ENCODE assay signal across 8 mouse cellular contexts in the genomic region with DNA sequence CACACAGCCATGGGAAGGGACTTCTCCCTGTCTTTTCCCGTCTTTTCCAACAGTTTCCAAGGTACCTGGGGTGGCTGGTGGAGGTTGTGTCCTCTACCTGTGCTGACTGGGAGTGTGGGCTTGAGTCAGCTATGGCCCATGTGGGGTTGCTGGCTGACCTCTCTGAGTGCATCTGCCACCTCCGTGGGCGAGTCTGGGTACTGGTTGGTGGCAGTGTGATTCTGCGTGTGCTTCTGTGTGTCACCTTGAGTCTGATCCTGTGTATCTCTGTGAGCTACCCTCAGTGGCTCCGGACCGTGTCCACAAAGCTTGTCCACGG. TPM values are rescaled to one million over a fixed set of nuclear protein-coding genes. Genes with fewer than 3 reads are reported as not detected.
DNase-seq lines count a peak whose midpoint lies in the region; ATAC-seq and TF ChIP-seq lines count a peak whose summit lies in the region.

No protein-coding gene starts in this region.

- H3K9ac ChIP-seq in liver, adult 2 months (ENCODE audit: low read depth, low read length) = peak overlapping the region; percentile 7; the same call in 1 of the 2 replicates
- peak overlapping the region; percentile 95 for H3K9ac ChIP-seq in forebrain, embryonic 13.5 days
- peak overlapping the region; percentile 44; the same call in 1 of the 2 replicates for H3K9ac ChIP-seq in limb, embryonic 12.5 days (replicated peaks)

- TF ChIP-seq POLR2A in liver, adult 2 months (IDR thresholded peaks at IDR 0.05; ENCODE audit: extremely low read depth, insufficient read depth, low read length) = no peak
- TF ChIP-seq POLR2A in olfactory bulb, adult 2 months (IDR thresholded peaks at IDR 0.05; ENCODE audit: insufficient read depth, low read depth, low read length) = no peak

- no peaks in the 10 kb centered on the region for H3K36me3 ChIP-seq in liver, adult 2 months (ENCODE audit: control insufficient read depth, insufficient read depth, low read length)
- H3K36me3 ChIP-seq in forebrain, embryonic 13.5 days (ENCODE audit: poor library complexity, severe bottlenecking) = 0 out of 2 replicates have a peak, but pooled peaks cover 3% of the 10 kb centered on the region
- no peaks in the 10 kb centered on the region for H3K36me3 ChIP-seq in limb, embryonic 12.5 days

- no peak for DNase-seq in liver, adult 2 months (ENCODE audit: extremely low read depth, low read depth, low spot score)
- DNase-seq in liver = no peak
- no peak for DNase-seq in spleen, postnatal 10 days (ENCODE audit: low spot score in 2 of 2)
- no peak for DNase-seq in testis, postnatal 14 days (ENCODE audit: low spot score)
- DNase-seq in layer of hippocampus, postnatal 25 days (ENCODE audit: extremely low spot score in 1 of 2, low spot score in 1 of 2) = no peak

- WGBS in liver, adult 2 months = 19% methylated on average over 7 of the region's 7 CpGs
- 82% methylated on average over 7 of the region's 7 CpGs for WGBS in forebrain, embryonic 13.5 days
- 79% methylated on average over 7 of the region's 7 CpGs for WGBS in limb, embryonic 12.5 days
- WGBS in olfactory bulb, adult 2 months = 43% methylated on average over 7 of the region's 7 CpGs

- TF ChIP-seq CTCF in liver, adult 2 months (IDR thresholded peaks at IDR 0.05; ENCODE audit: low read depth, low read length) = no peak
- no peak for TF ChIP-seq CTCF in olfactory bulb, adult 2 months (IDR thresholded peaks at IDR 0.05; ENCODE audit: insufficient read depth, low read depth, low read length)

- H3K4me3 ChIP-seq in liver, adult 2 months (ENCODE audit: insufficient read depth, low read depth, low read length) = peak overlapping the region; percentile 5
- H3K4me3 ChIP-seq in forebrain, embryonic 13.5 days = peak overlapping the region; percentile 79
- peak overlapping the region; percentile 83 for H3K4me3 ChIP-seq in limb, embryonic 12.5 days (replicated peaks)
- peak overlapping the region; percentile 89 for H3K4me3 ChIP-seq in olfactory bulb, adult 2 months (ENCODE audit: insufficient read depth, low read depth, low read length)

- no peak for ATAC-seq in forebrain, embryonic 13.5 days
- no peak for ATAC-seq in limb, embryonic 12.5 days (ENCODE audit: insufficient number of reproducible peaks, insufficient read depth, low FRiP score, low TSS enrichment, low read depth)

- peak overlapping the region; percentile 100 for H3K4me2 ChIP-seq in forebrain, embryonic 13.5 days
- H3K4me2 ChIP-seq in limb, embryonic 12.5 days = peak overlapping the region; percentile 99

- H3K27ac ChIP-seq in liver, adult 2 months (replicated peaks; ENCODE audit: insufficient read depth, low read depth, low read length) = no peak overlapping the region
- H3K27ac ChIP-seq in forebrain, embryonic 13.5 days = no peak overlapping the region
- no peak overlapping the region for H3K27ac ChIP-seq in limb, embryonic 12.5 days
- H3K27ac ChIP-seq in olfactory bulb, adult 2 months (ENCODE audit: insufficient read depth, low read depth, low read length) = no peak overlapping the region

- H3K4me1 ChIP-seq in liver, adult 2 months (ENCODE audit: control insufficient read depth, insufficient read depth, low read length) = peaks cover 28% of the 10 kb centered on the region
- H3K4me1 ChIP-seq in forebrain, embryonic 13.5 days = peaks cover 41% of the 10 kb centered on the region
- H3K4me1 ChIP-seq in limb, embryonic 12.5 days (replicated peaks) = peaks cover 24% of the 10 kb centered on the region
- peaks cover 22% of the 10 kb centered on the region for H3K4me1 ChIP-seq in olfactory bulb, adult 2 months (ENCODE audit: control insufficient read depth, insufficient read depth, low read length)

- no peaks in the 10 kb centered on the region for H3K9me3 ChIP-seq in forebrain, embryonic 13.5 days (replicated peaks)
- no peaks in the 10 kb centered on the region for H3K9me3 ChIP-seq in limb, embryonic 12.5 days

- H3K27me3 ChIP-seq in liver, adult 2 months (ENCODE audit: control insufficient read depth, insufficient read depth, low read length) = no peaks in the 10 kb centered on the region
- H3K27me3 ChIP-seq in forebrain, embryonic 13.5 days = no peaks in the 10 kb centered on the region
- no peaks in the 10 kb centered on the region for H3K27me3 ChIP-seq in limb, embryonic 12.5 days

- peaks cover 26% of the 10 kb centered on the region; the same call in 1 of the 2 replicates for H3K79me2 ChIP-seq in liver, adult 2 months (ENCODE audit: control insufficient read depth, insufficient read depth, low read length)

RNA-seq across cellular contexts. Expression of gene Bace1, which starts 1.6 kb away (rescaled TPM):
- total RNA-seq in liver, adult 2 months (2014; rRNA removed) = 7.6 and 9.9 TPM in 2 replicates
- polyA plus RNA-seq in liver, adult 2 months (2012; rRNA removed) = 23.0 and 24.1 TPM in 2 replicates
- polyA plus RNA-seq in forebrain, embryonic 13.5 days (2015; fragmentation: Nextera tagmentation; extraction: Ambion mirVana) = 33.5 and 35.6 TPM in 2 replicates
- polyA plus RNA-seq in limb, embryonic 12.5 days (2016; fragmentation: Nextera tagmentation; extraction: Ambion mirVana) = 27.3 and 28.3 TPM in 2 replicates
- polyA plus RNA-seq in olfactory bulb, adult 2 months (2012; ENCODE audit: insufficient read depth, insufficient read length, low replicate concordance, missing spikeins) = not detected in 2 replicates
- 100 to 1,000 TPM in 1 of 2 experiments, 10 to 100 TPM in 1; 95.4 to 107 TPM for total RNA-seq in layer of hippocampus, postnatal 25 days (2021)

RNA-seq across cellular contexts. Expression of gene Cep164, which starts 11.4 kb away (rescaled TPM):
- total RNA-seq in liver, adult 2 months (2014; rRNA removed) = 4.1 and 5.0 TPM in 2 replicates
- 7.1 and 8.3 TPM in 2 replicates for polyA plus RNA-seq in liver, adult 2 months (2012; rRNA removed)
- 16.1 and 19.1 TPM in 2 replicates for polyA plus RNA-seq in forebrain, embryonic 13.5 days (2015; fragmentation: Nextera tagmentation; extraction: Ambion mirVana)
- polyA plus RNA-seq in limb, embryonic 12.5 days (2016; fragmentation: Nextera tagmentation; extraction: Ambion mirVana) = 23.6 and 26.2 TPM in 2 replicates
- polyA plus RNA-seq in olfactory bulb, adult 2 months (2012; ENCODE audit: insufficient read depth, insufficient read length, low replicate concordance, missing spikeins) = not detected in 2 replicates
- total RNA-seq in layer of hippocampus, postnatal 25 days (2021) = 10 to 100 TPM in 1 of 2 experiments, 1 to 10 TPM in 1; 9.0 to 14.8 TPM

Comparison
In these comparisons a context has a peak if more than half of its experiments do, and no peak if none do; other contexts are left out.
1. H3K4me3 ChIP-seq: peak in every context shown above with its lines; median percentile 89 in olfactory bulb, adult 2 months; 83 in limb, embryonic 12.5 days; 79 in forebrain, embryonic 13.5 days; 5 in liver, adult 2 months.
2. H3K9ac ChIP-seq: peak in every context shown above with its lines; median percentile 95 in forebrain, embryonic 13.5 days; 44 in limb, embryonic 12.5 days; 7 in liver, adult 2 months.